Mouse (Mus musculus) activated CD4-positive, CD25-positive, alpha-beta regulatory T cell, adult 9 weeks (primary cell): ENCODE results near the gene Gm8994. TPM values are rescaled to one million over a fixed set of nuclear protein-coding genes. Genes with fewer than 3 reads are reported as not detected.

ENCODE experiments used
- polyA plus RNA-seq: library from polyadenylated mRNA; unstranded; fragments of 100-300 nt; shearing (Covaris generic); gene quantifications from one replicate; pipeline ENCODE4 v1.2.1, GENCODE M21; 2017

Gm8994 gene
- 0.18 TPM for polyA plus RNA-seq

DNA sequence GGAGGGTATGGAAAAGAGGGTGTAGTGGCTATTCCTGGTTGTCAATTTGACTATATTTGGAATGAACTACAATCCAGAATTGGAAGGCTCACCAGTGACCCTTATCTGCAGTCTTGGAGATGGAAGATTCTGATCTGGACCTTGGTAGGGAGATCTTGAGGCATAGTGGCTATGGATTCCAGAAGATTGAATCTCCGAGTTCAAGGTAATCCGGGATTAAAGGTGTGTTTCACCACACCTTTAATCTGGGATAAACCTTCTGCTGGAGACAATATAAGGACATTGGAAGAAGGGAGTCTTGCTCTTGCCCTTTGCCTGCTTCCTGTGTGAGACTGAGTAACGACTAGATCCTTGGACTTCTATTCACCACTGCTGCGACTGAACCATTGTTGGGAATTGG, at the start of gene Gm8994:
Gm8994 (plus strand) TSS at position 301 of the 400 bp plus-strand sequence.

Other genes with a start within 250 kb of the Gm8994 start
- 0.01 TPM for gene Grin2b, start 154.0 kb upstream of the Gm8994 start, polyA plus RNA-seq
- 2.0 TPM for gene E330021D16Rik, start 88.0 kb downstream of the Gm8994 start, polyA plus RNA-seq
- 201 TPM for gene Atf7ip, start 178.6 kb downstream of the Gm8994 start, polyA plus RNA-seq